Mouse (Mus musculus) right cerebral cortex, adult 18-20 months (tissue): ENCODE measurements around the gene Emid1.
"Not testable (repeated sequence)": the region's sequence is repeated elsewhere in the genome, so short reads cannot be mapped to it uniquely, and the experiment has no call there.

Source experiments
- DNase-seq: peaks from one replicate; pipeline ENCODE4 v3.0.0; 2022; ENCODE audit warnings: mixed read lengths

Gene Emid1

DNA sequence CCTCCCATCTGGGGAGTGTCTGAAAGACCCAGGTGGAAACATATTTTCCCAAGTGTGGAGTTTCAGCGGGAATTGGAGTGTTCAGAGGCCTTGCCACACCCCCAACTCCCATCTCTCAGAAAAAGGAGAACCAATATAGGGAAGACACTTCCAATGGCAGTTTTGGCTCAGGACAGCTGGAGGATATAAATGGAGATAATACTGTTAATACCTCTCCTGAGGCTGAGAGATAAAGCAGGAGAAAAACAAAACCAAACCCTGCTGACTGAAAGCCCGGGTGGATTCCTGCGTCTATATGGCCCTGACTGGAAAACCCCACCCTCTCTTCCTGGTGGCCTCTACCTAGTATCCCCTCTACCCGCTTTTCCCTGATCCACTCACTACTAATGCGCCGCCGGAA lies 49.7 kb downstream of the Emid1 start:
- DNase-seq: no peak

DNA sequence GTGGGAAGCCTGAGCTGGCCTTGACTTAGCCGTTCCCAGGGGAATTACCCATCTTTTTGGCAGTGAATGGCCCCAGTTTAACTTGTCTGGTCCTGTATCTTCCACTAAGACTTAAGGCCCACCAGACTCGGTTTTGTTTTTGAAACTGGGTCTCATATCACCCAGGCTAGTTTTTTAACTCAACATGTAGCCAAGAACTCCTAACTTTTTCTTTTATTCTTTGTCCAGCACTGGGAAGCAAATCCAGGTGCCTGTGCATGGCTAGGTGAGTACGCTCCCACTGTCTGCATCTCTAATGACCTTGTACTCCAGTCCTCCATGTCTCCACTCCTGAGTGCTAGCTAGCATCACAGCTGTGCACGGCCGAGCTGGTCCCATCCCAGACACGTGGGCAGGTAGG lies 50.4 kb downstream of the Emid1 start:
- no peak for DNase-seq

DNA sequence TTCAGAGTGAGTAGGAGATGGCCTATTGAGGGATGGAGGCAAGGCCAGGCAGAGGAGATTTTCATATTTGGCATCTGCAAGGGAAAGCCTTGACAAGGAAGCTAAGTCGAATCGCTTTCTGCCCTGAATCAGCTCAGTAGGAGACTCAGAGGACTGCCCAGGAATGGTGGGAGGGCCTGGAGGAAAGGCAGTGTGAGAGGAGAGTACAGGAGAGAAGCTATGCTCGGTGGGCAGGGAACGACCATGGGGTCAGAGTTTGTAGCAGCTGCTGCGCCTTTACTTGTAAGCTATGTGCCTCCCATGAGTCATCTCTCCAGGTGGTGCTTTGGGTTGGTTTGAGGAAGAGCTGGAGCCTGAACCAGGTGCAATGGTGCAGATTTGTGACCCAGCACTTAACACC lies 51.3 kb downstream of the Emid1 start:
- no peak for DNase-seq

DNA sequence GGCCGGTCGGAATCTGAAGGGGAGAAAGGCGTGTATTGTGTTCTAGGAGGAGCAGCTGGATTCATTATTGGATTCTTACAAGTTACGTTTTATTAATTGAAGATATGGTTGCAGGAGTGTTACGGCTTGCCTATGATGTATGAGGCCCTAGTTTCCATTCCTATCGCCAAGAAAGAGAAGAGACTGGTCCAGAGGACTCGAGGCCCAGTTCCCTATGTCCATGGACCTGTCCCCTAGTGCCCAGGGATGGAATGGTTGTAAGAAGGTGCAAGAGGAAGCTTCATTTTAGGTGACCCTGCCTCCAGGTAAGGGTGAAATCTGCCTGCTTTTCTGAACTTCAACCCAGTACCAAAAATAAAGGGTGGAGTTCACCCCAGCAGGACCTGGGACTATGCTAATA lies 51.8 kb downstream of the Emid1 start:
- no peak for DNase-seq

DNA sequence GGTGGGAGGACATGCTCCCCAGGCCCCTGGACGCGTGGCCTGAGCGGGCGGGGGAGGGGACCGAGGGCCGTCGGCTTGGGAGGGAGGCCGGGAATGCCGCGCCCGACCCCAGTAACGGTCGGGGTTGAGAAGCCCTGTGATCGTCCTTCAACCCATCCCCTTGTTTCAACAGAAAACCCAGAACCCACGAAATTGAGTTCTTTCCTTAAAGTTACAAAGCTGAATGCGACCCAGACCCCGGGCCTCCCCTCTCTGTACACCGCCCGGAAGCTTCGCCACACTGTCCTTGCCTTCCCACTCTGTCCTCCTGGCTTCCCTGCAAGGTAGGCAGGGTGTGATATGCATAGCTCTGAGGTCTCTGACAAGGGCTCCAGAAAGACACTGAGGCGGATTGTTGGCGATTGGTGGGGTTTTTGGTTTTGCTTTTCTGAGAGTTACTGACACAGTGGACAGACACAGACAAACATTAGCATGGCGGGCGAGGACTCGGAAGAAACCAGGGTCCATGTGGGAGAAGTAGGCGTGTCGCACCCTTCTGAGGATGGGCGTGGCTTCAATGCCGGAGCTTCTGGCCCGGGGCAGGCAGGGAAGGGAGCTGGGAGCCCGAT lies 52.4 kb downstream of the Emid1 start:
- DNase-seq: peak; percentile 85

DNA sequence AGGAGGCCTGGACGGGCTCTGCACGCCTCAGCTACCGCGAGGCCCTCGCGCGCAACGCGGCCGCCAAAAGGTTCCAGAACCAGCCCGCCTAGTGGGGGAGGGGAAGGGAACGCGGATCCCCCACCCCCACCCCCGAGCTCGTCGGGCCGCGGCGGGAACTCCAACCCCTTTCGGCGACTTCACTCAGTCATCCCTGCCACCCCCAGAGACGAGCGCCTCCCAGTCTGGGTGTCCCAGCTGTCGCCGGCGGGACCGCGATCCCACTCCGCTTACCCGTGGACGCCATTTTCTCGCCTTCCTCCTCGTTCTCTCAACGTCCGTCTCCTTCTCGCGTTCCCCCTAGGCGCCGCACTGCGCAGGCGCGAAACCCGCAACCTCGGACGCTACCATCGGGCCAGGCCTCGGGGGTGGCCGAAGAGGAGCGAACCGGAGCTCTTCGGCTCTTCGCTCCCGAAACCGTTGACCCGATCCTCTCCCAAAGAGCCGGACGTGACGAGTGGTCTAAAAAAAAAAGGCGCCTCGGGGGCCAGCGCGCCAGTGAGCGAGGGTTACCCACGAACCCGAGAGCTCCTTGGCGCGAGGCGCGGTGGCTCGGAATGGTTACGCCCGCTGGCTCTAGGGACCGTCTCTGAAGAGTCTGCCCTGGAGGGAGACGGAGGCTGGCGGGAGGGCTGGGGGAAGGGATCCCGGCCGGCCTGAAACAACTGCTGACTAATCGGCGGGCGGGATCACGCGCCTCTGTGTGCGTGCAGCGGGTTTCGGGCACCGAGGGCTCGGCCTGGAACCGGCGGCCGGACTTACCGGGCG lies 53.1 kb downstream of the Emid1 start, which contains the start of the genes Rhbdd3 and Ewsr1:
TSS of gene Rhbdd3 (plus strand) at position 191 of the 807 bp plus-strand sequence.
TSS of gene Ewsr1 (minus strand) at position 531 of the 807 bp plus-strand sequence.
- peak; percentile 96 for DNase-seq

DNA sequence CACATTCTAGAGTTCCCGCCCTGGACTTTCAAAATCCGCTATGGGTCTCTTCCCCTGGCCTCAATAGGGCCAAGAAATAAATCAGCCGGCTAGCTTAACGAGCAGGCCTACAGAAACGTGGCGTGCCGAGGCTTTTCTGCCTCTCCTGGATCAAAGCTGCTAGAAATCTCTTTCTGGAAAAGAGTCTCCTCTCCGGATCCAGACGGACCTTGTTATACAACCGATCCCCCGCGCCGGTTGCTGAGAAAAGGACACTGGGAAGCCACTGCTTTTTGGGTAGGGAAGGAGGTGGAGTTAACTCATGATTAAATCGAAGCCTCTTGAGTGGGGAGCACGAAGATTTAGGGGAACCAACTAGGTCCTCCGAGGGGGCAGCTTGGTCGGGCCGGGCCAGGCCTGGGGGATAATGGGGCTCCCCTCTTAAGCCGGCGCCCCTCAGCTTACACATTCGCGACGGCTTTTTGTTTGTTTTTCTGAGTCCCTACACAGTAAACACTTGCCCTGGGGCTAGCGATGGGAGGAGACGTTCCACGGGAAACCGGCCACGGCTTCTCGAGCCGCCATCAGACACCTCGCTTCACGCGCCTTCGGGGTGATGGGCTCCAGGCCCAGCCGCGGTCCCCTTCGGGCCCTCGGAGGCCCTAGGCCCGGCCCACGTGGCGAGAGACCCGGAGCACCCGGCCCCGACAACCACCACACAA lies 53.9 kb downstream of the Emid1 start:
- DNase-seq: peak; percentile 74

DNA sequence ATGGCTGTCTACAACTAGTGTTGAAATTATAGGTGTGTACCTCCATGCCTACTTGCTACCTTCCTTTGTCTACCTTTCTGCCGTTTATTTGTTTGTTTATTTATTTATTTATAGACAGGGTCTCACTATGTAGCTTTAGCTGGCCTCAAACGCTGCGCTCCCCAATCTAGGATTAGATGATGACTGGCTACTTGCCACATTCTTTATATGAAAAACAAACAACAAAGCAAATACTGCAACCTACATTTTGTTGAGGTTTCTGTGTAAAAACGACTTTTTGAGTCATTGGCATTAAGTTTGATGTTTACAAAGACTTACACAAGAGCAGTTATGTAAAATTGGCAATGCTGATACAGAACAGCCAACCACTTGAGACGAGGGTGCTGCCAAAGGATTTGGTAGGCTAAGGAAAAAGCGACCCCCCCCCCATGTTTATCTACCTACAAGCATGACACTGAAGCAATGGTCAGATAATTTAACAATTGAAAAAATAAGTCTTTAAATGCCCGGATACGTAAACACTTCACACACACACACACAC lies 55.5 kb downstream of the Emid1 start:
- no peak for DNase-seq

DNA sequence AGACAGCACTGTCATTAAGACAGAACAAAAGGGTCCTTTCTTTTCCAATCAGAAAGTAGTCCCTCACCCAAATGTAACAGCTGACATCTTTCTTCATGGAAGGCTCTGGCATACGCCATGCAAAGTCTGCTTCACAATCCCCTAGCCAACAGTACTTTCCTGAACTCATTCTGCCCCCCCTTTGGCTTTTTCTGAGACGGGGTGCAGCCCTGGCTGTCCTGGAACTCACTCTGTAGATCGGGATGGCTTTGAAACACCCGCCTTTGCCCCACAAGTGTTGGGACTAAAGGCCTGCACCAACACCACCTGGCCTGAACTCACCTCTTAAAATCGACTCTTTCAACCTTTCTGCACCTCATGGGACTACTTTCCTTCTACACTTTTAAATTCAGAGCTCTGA lies 56.2 kb downstream of the Emid1 start:
- DNase-seq: no peak

DNA sequence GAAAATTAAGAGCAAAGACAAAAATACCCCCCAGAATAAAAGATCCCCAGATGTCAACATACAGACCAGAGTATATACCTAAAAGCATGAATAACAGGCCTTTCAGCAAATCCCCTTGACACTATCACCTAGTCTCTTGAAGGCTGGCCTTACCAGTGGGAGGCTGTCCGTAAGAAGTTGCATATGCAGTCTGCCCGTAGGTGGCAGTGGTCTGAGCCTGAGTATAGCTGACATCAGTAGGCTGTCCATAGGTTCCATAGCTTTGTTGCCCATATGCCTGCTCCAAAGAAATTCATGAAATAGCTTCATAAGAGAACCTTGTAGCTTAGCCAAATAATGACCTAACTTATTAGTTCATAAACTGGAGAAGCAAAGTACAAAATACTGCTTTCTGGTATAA lies 60.4 kb downstream of the Emid1 start:
- no peak for DNase-seq

DNA sequence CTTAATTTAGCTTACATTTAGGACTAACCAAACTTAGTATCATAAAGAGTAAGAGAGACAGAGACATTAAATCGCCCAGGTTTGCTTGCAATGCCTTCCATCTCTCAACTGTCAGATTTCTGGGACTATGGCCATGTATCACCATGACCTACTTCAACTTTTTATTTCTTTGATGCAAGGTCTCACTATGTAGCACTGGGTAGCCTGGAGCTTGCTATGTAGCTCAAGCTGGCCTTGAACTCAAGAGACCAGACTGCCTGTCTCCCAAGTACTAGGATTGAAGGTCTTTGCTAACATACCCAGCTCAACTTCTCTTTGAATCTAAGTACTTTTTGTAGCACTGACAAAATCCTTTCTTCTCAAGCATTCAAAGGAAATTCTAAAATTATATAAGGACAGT lies 62.9 kb downstream of the Emid1 start:
- no peak for DNase-seq

DNA sequence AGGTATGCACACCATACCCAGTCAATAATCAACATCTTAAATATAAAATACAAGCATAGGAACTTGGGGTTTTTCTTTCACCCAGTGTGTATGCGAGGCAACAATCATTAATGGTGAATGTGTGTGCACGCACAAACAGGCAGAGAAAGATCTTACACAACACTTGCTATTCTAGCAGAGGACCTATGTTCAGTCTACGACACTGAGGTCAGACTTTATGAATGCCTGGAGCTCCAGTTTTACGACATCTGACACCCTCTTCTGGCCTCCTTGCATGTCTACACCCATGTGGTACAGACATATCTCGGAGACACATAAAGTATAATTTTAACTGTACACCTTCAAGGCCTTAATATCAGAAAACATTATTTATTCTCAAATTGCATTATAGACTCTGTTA lies 75.2 kb downstream of the Emid1 start:
- DNase-seq: not testable (repeated sequence)

DNA sequence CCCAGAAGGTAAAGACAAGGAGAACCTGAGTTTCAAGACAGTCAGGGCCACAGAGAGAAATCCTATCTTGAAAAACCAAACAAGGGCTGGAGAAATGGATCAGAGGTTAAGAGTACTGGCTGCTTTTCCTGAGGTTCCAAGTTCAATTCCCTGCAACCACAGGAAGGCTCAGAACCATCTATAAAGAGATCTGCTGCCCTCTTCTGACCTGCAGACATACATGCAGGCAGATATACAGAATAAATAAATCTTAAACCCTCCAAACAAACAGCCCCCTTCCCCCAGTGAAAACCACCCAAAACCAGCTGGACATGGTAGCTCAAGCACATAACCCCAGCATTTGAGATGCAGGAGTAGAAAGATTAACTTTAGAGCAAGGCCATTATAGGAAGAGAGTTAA lies 76.3 kb downstream of the Emid1 start:
- DNase-seq: no peak

DNA sequence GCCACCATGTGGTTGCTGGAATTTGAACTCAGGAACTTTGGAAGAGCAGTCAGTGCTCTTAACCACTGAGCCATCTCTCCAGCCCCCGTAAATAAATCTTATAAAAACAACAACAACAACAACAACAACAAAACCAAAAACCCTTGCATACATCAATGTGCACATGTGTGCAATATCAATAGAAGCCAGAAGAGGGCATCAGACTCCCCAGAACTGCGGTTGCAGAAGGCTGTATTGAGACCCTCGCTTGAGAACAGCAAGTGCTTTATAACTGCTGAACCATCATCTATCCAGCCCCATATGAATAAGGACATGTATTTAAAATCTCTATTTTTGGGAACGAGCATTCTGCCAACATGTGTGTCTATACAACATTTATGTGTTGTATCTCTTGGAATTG lies 77.2 kb downstream of the Emid1 start:
- DNase-seq: no peak

DNA sequence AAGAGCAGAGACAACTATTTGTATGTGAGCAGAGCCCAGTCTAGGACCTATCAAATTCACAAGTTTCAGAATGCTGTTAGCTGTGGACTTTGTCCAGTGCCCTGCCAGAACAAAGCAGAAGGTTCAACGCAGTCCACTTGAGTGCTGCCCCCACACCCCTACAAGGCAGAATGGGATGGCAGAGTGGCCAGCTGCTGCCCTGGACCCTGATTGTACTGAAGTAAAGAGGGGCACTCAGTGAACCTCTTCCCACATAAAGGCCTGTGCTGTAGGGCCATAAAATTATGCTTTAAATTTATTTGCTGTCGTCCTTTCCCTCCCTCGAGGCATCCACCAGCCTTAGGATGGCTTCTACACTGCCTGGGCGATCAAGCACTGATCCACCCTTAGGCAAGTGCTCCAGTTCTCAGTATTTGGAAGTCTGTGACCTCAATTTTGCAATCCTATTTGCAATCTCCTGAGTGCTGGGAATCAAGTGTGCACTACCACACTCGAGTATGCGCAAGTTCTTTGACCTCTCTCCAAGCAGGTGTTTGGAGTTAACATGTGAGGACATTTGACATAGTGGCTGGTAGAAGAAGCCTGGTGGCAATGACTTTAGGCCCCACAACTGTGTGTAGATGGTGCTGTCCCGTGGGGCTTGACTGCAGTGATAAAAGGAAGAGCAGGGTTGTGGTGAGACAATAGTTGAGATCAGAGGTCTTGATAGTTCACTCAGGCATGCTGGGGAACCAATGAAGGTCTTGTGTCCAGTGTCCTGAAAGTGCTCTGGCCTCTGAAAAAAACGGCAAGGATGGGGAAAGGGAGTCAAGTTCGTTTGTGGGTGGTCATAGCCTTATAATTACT lies 83.7 kb downstream of the Emid1 start:
- DNase-seq: no peak

DNA sequence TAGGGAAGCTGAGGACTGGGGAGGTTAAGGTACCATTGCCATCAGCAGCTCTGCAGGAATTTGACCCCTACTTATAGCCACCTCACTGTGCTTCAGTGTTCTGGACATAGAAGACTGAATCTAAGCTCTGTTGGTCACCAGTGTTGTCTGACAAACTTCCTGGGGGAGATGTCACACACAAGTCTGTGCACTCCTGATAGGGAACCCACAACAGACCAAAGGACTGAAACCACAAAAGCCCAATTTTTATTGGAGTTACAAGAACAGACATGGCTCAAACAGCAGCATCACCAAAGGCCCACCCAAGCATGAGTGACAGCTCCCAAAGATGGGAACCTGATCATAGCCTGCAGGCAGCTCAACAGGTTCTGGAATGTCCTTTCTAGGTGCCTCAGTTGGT lies 85.0 kb downstream of the Emid1 start:
- no peak for DNase-seq

DNA sequence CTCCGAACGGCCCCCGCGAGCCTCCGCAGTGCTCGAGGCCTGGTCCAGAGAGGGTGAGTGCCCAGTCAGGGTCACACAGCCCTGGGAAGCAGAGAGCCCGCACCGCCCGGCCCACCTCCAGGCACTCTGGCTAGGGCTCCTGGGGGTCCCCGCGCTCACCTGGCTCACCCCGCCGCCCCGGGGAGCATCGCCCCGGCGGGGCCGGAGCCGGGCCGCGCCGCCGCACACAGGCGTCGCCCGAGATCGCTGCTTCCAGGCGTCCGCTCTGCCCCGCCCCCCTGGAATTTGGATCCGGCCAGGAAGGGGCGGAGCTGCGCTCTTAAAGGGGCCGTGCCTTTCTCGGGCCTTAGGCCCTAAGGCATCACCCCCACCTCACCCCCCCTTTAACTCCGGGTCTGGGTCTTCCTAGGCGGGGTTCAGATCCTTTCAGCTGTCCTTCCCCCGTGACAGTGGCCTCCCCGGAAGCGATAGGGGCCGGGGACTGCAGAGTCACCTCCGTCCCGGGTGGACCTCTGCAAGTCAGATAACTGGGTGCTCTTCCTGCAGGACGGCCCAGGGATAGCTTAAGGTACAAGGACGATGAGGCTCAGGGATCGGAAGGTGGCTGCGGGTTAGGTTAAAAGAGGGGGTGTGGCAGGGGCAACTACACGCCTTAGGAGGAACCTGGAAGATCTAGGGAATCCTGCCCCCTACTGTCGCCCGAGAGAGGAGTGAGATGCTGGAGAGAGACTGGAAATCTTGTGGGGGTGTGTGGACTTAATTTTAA lies 86.8 kb downstream of the Emid1 start, which contains the start of gene Gas2l1:
TSS of gene Gas2l1 (minus strand) at position 272 of the 766 bp plus-strand sequence.
- DNase-seq: peak; percentile 90

DNA sequence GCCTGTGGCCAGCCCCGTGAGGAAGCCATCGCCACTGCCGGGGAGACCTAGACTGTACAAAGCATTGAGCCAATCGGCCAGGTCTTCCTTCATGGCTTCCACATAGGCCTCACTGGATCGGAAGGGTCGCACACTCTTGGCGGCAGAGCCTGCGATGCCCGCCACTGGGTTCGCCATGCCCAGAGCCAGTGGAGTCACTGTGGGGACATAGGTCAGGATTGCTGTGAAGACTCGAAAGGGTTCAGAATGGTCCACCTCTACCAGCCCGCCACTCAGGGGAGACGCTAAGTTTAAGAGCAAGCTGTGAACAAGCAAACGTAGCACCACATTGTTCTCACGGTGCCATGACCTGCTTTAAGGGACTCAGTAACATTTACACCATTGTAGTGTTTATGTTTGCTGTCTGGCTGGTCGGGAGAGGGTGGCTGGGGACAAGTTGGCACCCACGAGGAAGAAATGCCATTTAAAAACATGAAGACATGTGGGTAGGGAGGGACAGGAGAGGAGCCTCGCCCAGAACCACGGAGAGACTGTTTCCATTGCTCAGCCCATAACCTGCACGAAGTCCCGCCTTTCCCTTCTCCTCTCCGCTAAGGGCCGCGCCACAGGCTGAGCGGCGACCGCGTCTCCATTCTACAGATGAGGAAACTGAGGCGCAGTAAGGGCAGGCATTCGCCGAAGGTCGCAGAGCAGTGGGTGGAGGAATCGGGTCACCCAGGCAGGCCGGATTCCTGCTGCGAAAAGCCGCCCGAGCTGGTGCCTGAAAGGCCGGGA lies 87.6 kb downstream of the Emid1 start:
- no peak for DNase-seq

DNA sequence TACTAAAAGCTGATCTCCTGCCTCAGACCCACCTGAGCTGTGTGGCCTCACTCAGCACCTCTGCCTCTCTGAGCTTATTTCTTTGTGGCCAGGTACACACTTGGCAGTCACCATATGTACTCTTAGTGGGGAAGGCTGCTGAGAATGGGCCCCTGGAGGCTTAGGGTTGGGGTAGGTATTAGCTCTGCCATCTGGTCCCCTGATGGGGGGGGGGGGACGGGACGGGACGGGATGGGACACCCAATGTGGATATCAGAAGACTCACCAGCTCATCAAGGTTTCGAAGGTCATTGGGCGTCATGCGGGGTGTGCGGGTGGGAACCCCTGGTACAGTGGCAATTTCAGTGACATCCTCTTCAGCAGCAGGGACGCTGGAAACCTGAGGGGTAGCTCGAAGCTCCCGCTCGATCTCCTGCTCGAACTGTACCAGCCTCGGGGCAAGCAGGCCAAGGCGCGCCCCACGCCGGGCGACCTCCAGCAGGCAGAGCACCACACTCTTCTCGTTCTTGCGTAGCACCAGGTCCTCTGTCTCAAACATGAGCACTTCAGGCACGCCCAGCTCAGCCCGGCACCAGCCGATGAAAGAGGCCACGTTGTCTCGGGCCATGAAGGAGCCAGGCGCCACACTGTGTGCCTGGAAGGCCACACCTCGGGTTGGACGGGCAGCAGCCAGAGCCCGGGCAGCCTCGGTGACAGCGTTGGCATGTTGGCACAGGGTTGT lies 88.3 kb downstream of the Emid1 start:
- DNase-seq: no peak

DNA sequence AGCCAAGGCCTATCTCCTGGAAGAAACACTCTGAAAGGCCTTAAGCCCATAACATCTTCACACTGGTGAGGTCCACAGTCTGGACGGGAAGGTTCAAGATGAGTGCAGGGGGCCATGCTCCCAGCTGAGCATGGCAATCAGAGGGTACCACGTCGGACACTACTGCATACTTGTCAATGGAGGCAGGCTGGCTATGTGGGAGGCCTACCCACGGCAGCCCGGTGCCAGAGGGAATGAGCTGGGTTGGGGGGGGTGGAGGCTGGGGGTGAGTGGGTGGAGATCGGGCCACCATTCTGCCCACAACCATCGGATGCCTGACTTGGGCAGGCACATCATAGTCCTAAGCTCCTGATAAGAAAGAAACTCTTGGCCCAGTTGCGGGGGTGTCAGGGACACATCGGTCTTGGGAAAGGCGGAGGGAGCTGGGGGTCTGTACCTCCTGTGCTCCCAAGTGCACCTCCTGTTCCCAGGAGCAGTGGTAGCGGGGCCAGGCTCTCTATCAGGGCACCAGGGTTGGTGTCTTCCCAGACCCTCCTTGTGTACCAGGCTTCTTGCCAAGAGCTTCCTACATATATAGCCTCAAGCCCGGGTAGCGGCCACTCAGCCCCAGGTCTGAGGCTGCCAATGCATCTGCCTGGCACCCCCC lies 89.1 kb downstream of the Emid1 start:
- no peak for DNase-seq
